Mouse (Mus musculus): ENCODE measurements around the gene Meis2.

DNA sequence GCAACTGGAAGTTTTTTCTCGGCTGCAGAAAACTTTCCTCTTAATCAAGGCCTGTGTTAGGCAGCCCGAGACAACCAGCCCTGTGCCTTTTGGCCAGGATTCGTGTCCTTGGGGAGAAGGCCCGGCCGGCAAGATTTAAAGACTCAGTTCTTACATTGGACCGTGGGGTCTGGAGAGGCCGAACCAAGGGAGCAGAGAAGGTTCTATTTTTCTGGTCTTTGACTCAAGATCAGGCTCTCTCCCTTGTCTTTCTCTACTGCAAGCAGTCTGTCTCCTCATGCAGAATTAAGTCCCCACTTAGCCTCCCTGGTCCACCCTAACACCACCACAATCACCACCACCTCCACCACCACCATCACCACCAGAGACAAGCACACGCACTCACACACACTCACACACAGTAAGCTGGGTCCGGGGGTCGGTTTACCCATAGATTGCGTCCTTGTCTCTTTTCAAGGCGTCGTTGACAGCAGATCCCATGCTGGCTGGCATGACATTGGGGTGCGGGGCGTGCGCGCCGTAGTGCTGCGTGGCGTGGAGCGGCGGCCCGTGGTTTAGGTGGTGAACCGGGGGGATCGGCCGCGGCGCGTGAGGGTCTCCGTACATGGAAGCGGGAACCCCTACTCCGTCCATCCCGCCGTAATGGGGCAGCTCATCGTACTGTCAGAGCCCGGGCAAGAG lies 2.7 kb downstream of the Meis2 start:
- no peak for TF ChIP-seq POU5F1 (IDR thresholded peaks at IDR 0.05; ENCODE audit: borderline replicate concordance, low read length)
- TF ChIP-seq CTCF (conservative IDR thresholded peaks at IDR 0.05; ENCODE audit: low read length) = no peak
